Mouse (Mus musculus): ENCODE measurements around the gene Lrrc75b. TPM values are rescaled to one million over a fixed set of nuclear protein-coding genes. Genes with fewer than 3 reads are reported as not detected.

The Lrrc75b gene
- polyA plus RNA-seq (2012): not detected in 2 replicates

- no peaks in the 10 kb centered on the region for H3K36me3 ChIP-seq (ENCODE audit: control insufficient read depth)
- H3K4me3 ChIP-seq (replicated peaks): peak within 1 kb of the TSS; percentile 7
- no peaks in the 10 kb centered on the region for H3K9me3 ChIP-seq (ENCODE audit: control insufficient read depth, low read length)
- H3K27me3 ChIP-seq (ENCODE audit: control insufficient read depth): peaks cover 58% of the 10 kb centered on the region
- no peak for TF ChIP-seq GATA1 (IDR thresholded peaks at IDR 0.05; ENCODE audit: low read length)
- no peak for TF ChIP-seq TAL1 (IDR thresholded peaks at IDR 0.05; ENCODE audit: low read length)
- no peaks in the 10 kb centered on the region for H3K4me1 ChIP-seq (ENCODE audit: control insufficient read depth)
Observed at GRCm38 (mm10) chr10:75559676-75560548, at the start of gene Lrrc75b. Gene Lrrc75b, minus strand, starts transcription at chr10:75560330.

- Histone ChIP-seq H3K27me3 (ENCODE audit: control insufficient read depth) (no peaks in the 10 kb centered on the region), H3K4me1 (ENCODE audit: control insufficient read depth) (no peaks in the 10 kb centered on the region), H3K4me3 (replicated peaks) (no peak overlapping the region), H3K36me3 (ENCODE audit: control insufficient read depth) (no peaks in the 10 kb centered on the region), H3K9me3 (ENCODE audit: control insufficient read depth, low read length) (no peaks in the 10 kb centered on the region)
- no peak for TF ChIP-seq TAL1 (IDR thresholded peaks at IDR 0.05; ENCODE audit: low read length)
- no peak for TF ChIP-seq GATA1 (IDR thresholded peaks at IDR 0.05; ENCODE audit: low read length)
Observed at GRCm38 (mm10) chr10:75608975-75609374, 48.8 kb upstream of the Lrrc75b start.

GRCm38 (mm10) chr10:75607253-75607652 is 47.1 kb upstream of the Lrrc75b start:
- Histone ChIP-seq H3K4me1 (ENCODE audit: control insufficient read depth) (no peaks in the 10 kb centered on the region), H3K9me3 (ENCODE audit: control insufficient read depth, low read length) (no peaks in the 10 kb centered on the region), H3K27me3 (ENCODE audit: control insufficient read depth) (no peaks in the 10 kb centered on the region), H3K36me3 (ENCODE audit: control insufficient read depth) (no peaks in the 10 kb centered on the region), H3K4me3 (replicated peaks) (no peak overlapping the region)
- TF ChIP-seq TAL1 (IDR thresholded peaks at IDR 0.05; ENCODE audit: low read length) (no peak), GATA1 (IDR thresholded peaks at IDR 0.05; ENCODE audit: low read length) (no peak)

GRCm38 (mm10) chr10:75605162-75605846 is 45.2 kb upstream of the Lrrc75b start:
- H3K4me1 ChIP-seq (ENCODE audit: control insufficient read depth): no peaks in the 10 kb centered on the region
- H3K27me3 ChIP-seq (ENCODE audit: control insufficient read depth): no peaks in the 10 kb centered on the region
- no peaks in the 10 kb centered on the region for H3K36me3 ChIP-seq (ENCODE audit: control insufficient read depth)
- no peak for TF ChIP-seq TAL1 (IDR thresholded peaks at IDR 0.05; ENCODE audit: low read length)
- no peak for TF ChIP-seq GATA1 (IDR thresholded peaks at IDR 0.05; ENCODE audit: low read length)
- H3K9me3 ChIP-seq (ENCODE audit: control insufficient read depth, low read length): no peaks in the 10 kb centered on the region
- no peak overlapping the region for H3K4me3 ChIP-seq (replicated peaks)

GRCm38 (mm10) chr10:75600189-75600730 is 40.1 kb upstream of the Lrrc75b start:
- peaks cover 2% of the 10 kb centered on the region; the same call in 1 of the 2 replicates for H3K9me3 ChIP-seq (ENCODE audit: control insufficient read depth, low read length)
- no peak overlapping the region for H3K4me3 ChIP-seq (replicated peaks)
- H3K4me1 ChIP-seq (ENCODE audit: control insufficient read depth): no peaks in the 10 kb centered on the region
- no peaks in the 10 kb centered on the region for H3K27me3 ChIP-seq (ENCODE audit: control insufficient read depth)
- no peak for TF ChIP-seq GATA1 (IDR thresholded peaks at IDR 0.05; ENCODE audit: low read length)
- TF ChIP-seq TAL1 (IDR thresholded peaks at IDR 0.05; ENCODE audit: low read length): no peak
- H3K36me3 ChIP-seq (ENCODE audit: control insufficient read depth): no peaks in the 10 kb centered on the region

- Histone ChIP-seq H3K9me3 (ENCODE audit: control insufficient read depth, low read length) (peaks cover 2% of the 10 kb centered on the region; the same call in 1 of the 2 replicates), H3K4me3 (replicated peaks) (no peak overlapping the region), H3K36me3 (ENCODE audit: control insufficient read depth) (no peaks in the 10 kb centered on the region), H3K27me3 (ENCODE audit: control insufficient read depth) (no peaks in the 10 kb centered on the region), H3K4me1 (ENCODE audit: control insufficient read depth) (no peaks in the 10 kb centered on the region)
- TF ChIP-seq GATA1 (IDR thresholded peaks at IDR 0.05; ENCODE audit: low read length): no peak
- no peak for TF ChIP-seq TAL1 (IDR thresholded peaks at IDR 0.05; ENCODE audit: low read length)
Observed at GRCm38 (mm10) chr10:75595981-75596380, 35.9 kb upstream of the Lrrc75b start.

- Histone ChIP-seq H3K4me1 (ENCODE audit: control insufficient read depth) (no peaks in the 10 kb centered on the region), H3K9me3 (ENCODE audit: control insufficient read depth, low read length) (0 out of 2 replicates have a peak, but pooled peaks cover 2% of the 10 kb centered on the region), H3K4me3 (replicated peaks) (no peak overlapping the region), H3K36me3 (ENCODE audit: control insufficient read depth) (no peaks in the 10 kb centered on the region), H3K27me3 (ENCODE audit: control insufficient read depth) (no peaks in the 10 kb centered on the region)
- TF ChIP-seq GATA1 (IDR thresholded peaks at IDR 0.05; ENCODE audit: low read length) (no peak), TAL1 (IDR thresholded peaks at IDR 0.05; ENCODE audit: low read length) (no peak)
Observed at GRCm38 (mm10) chr10:75592585-75592984, 32.5 kb upstream of the Lrrc75b start.

GRCm38 (mm10) chr10:75591211-75591894 is 31.2 kb upstream of the Lrrc75b start:
- Histone ChIP-seq H3K36me3 (ENCODE audit: control insufficient read depth) (no peaks in the 10 kb centered on the region), H3K4me3 (replicated peaks) (no peak overlapping the region), H3K27me3 (ENCODE audit: control insufficient read depth) (no peaks in the 10 kb centered on the region), H3K9me3 (ENCODE audit: control insufficient read depth, low read length) (no peaks in the 10 kb centered on the region), H3K4me1 (ENCODE audit: control insufficient read depth) (no peaks in the 10 kb centered on the region)
- TF ChIP-seq GATA1 (IDR thresholded peaks at IDR 0.05; ENCODE audit: low read length) (no peak), TAL1 (IDR thresholded peaks at IDR 0.05; ENCODE audit: low read length) (no peak)

Data from erythroblast, embryonic 14.5 days (primary cell).